24 mouse cellular contexts compared by ENCODE assay signal in genomic region chr6:24568963-24569362, GRCm38 (mm10). TPM values are rescaled to one million over a fixed set of nuclear protein-coding genes. Genes with fewer than 3 reads are reported as not detected.
A peak's percentile ranks its signal among the peaks of the same experiment; 100 is the strongest.
DNase-seq lines count a peak whose midpoint lies in the region; ATAC-seq and TF ChIP-seq lines count a peak whose summit lies in the region.
"Had no signal": no experiment of that assay in that cellular context is flagged by ENCODE, and none has a peak within 500 bp of the region (broad histone marks: within the 10 kb centered on the region; RNA-seq: fewer than 3 reads in every experiment).

No protein-coding gene starts in this region.

- H3K4me3 ChIP-seq in heart, adult 2 months, result no peak overlapping the region
- H3K4me3 ChIP-seq in left cerebral cortex, adult 2 months, result no peak overlapping the region
- H3K4me3 ChIP-seq: forebrain, embryonic 10.5 days; hindbrain, embryonic 12.5 days; liver, embryonic 12.5 days; megakaryocyte, embryonic 14.5 days had no signal

- no peak for TF ChIP-seq POLR2A in heart, adult 2 months (IDR thresholded peaks at IDR 0.05; ENCODE audit: insufficient read depth, low read depth, low read length)

- no peak overlapping the region for H3K9ac ChIP-seq in heart, adult 2 months (ENCODE audit: low read depth, low read length)
- H3K9ac ChIP-seq: hindbrain, embryonic 12.5 days; liver, embryonic 12.5 days had no signal

- in situ Hi-C loops in Patski (cut with MboI; ENCODE audit: low pct_unique_long_range_greater_than_20kb), result no loop called here

- H3K4me1 ChIP-seq in heart, adult 2 months (ENCODE audit: control insufficient read depth, insufficient read depth, low read length), result peaks cover 6% of the 10 kb centered on the region
- H3K4me1 ChIP-seq: forebrain, embryonic 10.5 days; hindbrain, embryonic 12.5 days; liver, embryonic 12.5 days had no signal

- ATAC-seq in Patski, result no peak
- ATAC-seq: inflammation-experienced regulatory T-cells, adult 6 months; liver, embryonic 12.5 days had no signal

- no peaks in the 10 kb centered on the region for H3K79me2 ChIP-seq in heart, adult 2 months (replicated peaks; ENCODE audit: control insufficient read depth, insufficient read depth, low read length)

- TF ChIP-seq EP300 in heart, adult 2 months (IDR thresholded peaks at IDR 0.05; ENCODE audit: insufficient read depth, low read depth, low read length), result no peak

- CTCF ChIA-PET in Patski (lab: Charles Lee), result interaction anchor here (1.0 to 1.3 kb wide), 3 partner anchors 9 to 39 kb away, joined by 3 read pairs; no protein-coding TSS in a partner anchor

- intact Hi-C loops in heart, adult 2 months (cut with DNase I), result loop anchor here (1.0 to 5.0 kb wide), 5 partner anchors 33 to 153 kb away; no protein-coding TSS in a partner anchor
- intact Hi-C loops in left cerebral cortex, adult 2 months (cut with DNase I), result no loop called here
- intact Hi-C loops in left cerebral cortex, postnatal 36 days (cut with DNase I), result no loop called here

- POLR2A ChIA-PET in Patski (lab: Charles Lee), result no interaction called here

- no peaks in the 10 kb centered on the region for H3K27me3 ChIP-seq in heart, adult 2 months (ENCODE audit: control insufficient read depth, insufficient read depth, low read length)
- H3K27me3 ChIP-seq in Patski, result no peaks in the 10 kb centered on the region
- H3K27me3 ChIP-seq: hindbrain, embryonic 12.5 days; liver, embryonic 12.5 days; megakaryocyte, embryonic 14.5 days had no signal

- no peak for DNase-seq in heart, adult 2 months
- no peak for DNase-seq in heart, adult 8-10 months (ENCODE audit: low spot score)
- no peak for DNase-seq in left cerebral cortex, adult 2 months (ENCODE audit: extremely low spot score in 1 of 2, low spot score in 2 of 2)
- DNase-seq in left cerebral cortex, postnatal 36 days (ENCODE audit: low spot score in 2 of 2), result no peak
- DNase-seq in 3T3-L1 (ENCODE audit: low read depth, low spot score) (peak; percentile 23), Patski (ENCODE audit: low read depth, low spot score) (no peak)
- no peak for DNase-seq in cerebellum, postnatal 36 days
- DNase-seq: adrenal gland, postnatal 25 days; cerebellum, adult 11-12 months; cerebellum, postnatal 14 days; gastrocnemius, postnatal 14 days; layer of hippocampus, postnatal 36 days; left cerebral cortex, postnatal 4 days; midbrain, embryonic 14.5 days had no signal

- WGBS in heart, adult 2 months, result 53% methylated on average over 5 of the region's 5 CpGs

- TF ChIP-seq CTCF in heart, adult 2 months (IDR thresholded peaks at IDR 0.05), result peak; percentile 83
- TF ChIP-seq CTCF in left cerebral cortex, adult 2 months (IDR thresholded peaks at IDR 0.05), result peak; percentile 41
- peak; percentile 59 for TF ChIP-seq CTCF in Patski (IDR thresholded peaks at IDR 0.05)

- peaks cover 13% of the 10 kb centered on the region for H3K36me3 ChIP-seq in heart, adult 2 months (ENCODE audit: control insufficient read depth, insufficient read depth, low read length)
- H3K36me3 ChIP-seq: forebrain, embryonic 10.5 days; hindbrain, embryonic 12.5 days; liver, embryonic 12.5 days had no signal

- H3K27ac ChIP-seq in heart, adult 2 months, result peak overlapping the region; percentile 74
- H3K27ac ChIP-seq in left cerebral cortex, adult 2 months, result no peak overlapping the region
- H3K27ac ChIP-seq: forebrain, embryonic 10.5 days; hindbrain, embryonic 12.5 days; liver, embryonic 12.5 days had no signal

RNA-seq across cellular contexts. Expression of gene Lmod2, which starts 28.6 kb away (rescaled TPM):
- 100 to 1,000 TPM; 691 to 757 TPM for total RNA-seq in heart, adult 2 months (2021)
- 191 and 268 TPM in 2 replicates for polyA plus RNA-seq in heart, adult 2 months (2012; rRNA removed)
- total RNA-seq in heart, adult 8-10 months (2022), result 100 to 1,000 TPM; 758 to 914 (median 862) TPM
- total RNA-seq in left cerebral cortex, adult 2 months (2021), result not detected
- not detected for total RNA-seq in left cerebral cortex, postnatal 36 days (2021)
- polyA plus RNA-seq in Patski (2021), result not detected
- total RNA-seq: layer of hippocampus, postnatal 36 days; left cerebral cortex, postnatal 4 days; neutrophil, adult 5-6 weeks had no signal
- polyA plus RNA-seq: forebrain, embryonic 10.5 days; frontal cortex, adult 2 months; hindbrain, embryonic 12.5 days; inflammation-experienced regulatory T-cells, adult 6 months; liver, embryonic 12.5 days; midbrain, embryonic 14.5 days; urinary bladder, adult 2 months had no signal

RNA-seq across cellular contexts. Expression of gene Asb15, which starts 41.0 kb away (rescaled TPM):
- 10 to 100 TPM; 61.4 to 69.9 TPM for total RNA-seq in heart, adult 2 months (2021)
- 31.0 and 61.4 TPM in 2 replicates for polyA plus RNA-seq in heart, adult 2 months (2012; rRNA removed)
- total RNA-seq in heart, adult 8-10 months (2022), result 10 to 100 TPM; 54.3 to 71.9 (median 65.6) TPM
- total RNA-seq in left cerebral cortex, adult 2 months (2021), result not detected
- total RNA-seq in left cerebral cortex, postnatal 36 days (2021), result not detected
- polyA plus RNA-seq in Patski (2021), result not detected
- total RNA-seq: adrenal gland, postnatal 25 days; layer of hippocampus, postnatal 36 days; left cerebral cortex, postnatal 4 days; neutrophil, adult 5-6 weeks had no signal
- polyA plus RNA-seq: C2C12; forebrain, embryonic 10.5 days; hindbrain, embryonic 12.5 days; inflammation-experienced regulatory T-cells, adult 6 months; midbrain, embryonic 14.5 days had no signal

RNA-seq across cellular contexts. Expression of gene Ndufa5, which starts 41.1 kb away (rescaled TPM):
- 1,000 to 10,000 TPM; 1,490 to 1,734 TPM for total RNA-seq in heart, adult 2 months (2021)
- 66.3 and 92.6 TPM in 2 replicates for polyA plus RNA-seq in heart, adult 2 months (2012; rRNA removed)
- 1,000 to 10,000 TPM; 1,425 to 1,947 (median 1,659) TPM for total RNA-seq in heart, adult 8-10 months (2022)
- 100 to 1,000 TPM; 272 to 273 TPM for total RNA-seq in left cerebral cortex, adult 2 months (2021)
- total RNA-seq in left cerebral cortex, postnatal 36 days (2021), result 100 to 1,000 TPM; 247 to 273 TPM
- 218 TPM for polyA plus RNA-seq in Patski (2021)

RNA-seq across cellular contexts. Expression of gene Iqub, which starts 54.1 kb away (rescaled TPM):
- total RNA-seq in heart, adult 2 months (2021), result under 1 TPM; 0.47 to 0.52 TPM
- polyA plus RNA-seq in heart, adult 2 months (2012; rRNA removed), result 0.06 and 0.08 TPM in 2 replicates
- under 1 TPM; 0.37 to 0.81 (median 0.57) TPM for total RNA-seq in heart, adult 8-10 months (2022)
- total RNA-seq in left cerebral cortex, adult 2 months (2021), result 1 to 10 TPM; 2.4 to 2.8 TPM
- total RNA-seq in left cerebral cortex, postnatal 36 days (2021), result 1 to 10 TPM; 1.5 to 2.6 TPM
- not detected for polyA plus RNA-seq in Patski (2021)
- total RNA-seq: neutrophil, adult 5-6 weeks had no signal
- polyA plus RNA-seq: C2C12; inflammation-experienced regulatory T-cells, adult 6 months; stomach, embryonic 16.5 days had no signal

Comparison
In these comparisons a context has a peak if more than half of its experiments do, and no peak if none do; other contexts are left out.
1. RNA of gene Lmod2, which starts 28.6 kb away (total RNA-seq): 758 to 914 TPM in heart, adult 8-10 months and 691 to 757 TPM in heart, adult 2 months; not detected in left cerebral cortex, adult 2 months and not detected in left cerebral cortex, postnatal 36 days; every median in the first group is over 100 times any median in the second.
2. RNA of gene Asb15, which starts 41.0 kb away (total RNA-seq): 61.4 to 69.9 TPM in heart, adult 2 months and 54.3 to 71.9 TPM in heart, adult 8-10 months; not detected in left cerebral cortex, postnatal 36 days and not detected in left cerebral cortex, adult 2 months; every median in the first group is over 10 times any median in the second.
3. RNA of gene Ndufa5, which starts 41.1 kb away (total RNA-seq): 1,425 to 1,947 TPM in heart, adult 8-10 months and 1,490 to 1,734 TPM in heart, adult 2 months; 247 to 273 TPM in left cerebral cortex, postnatal 36 days and 272 to 273 TPM in left cerebral cortex, adult 2 months; every median in the first group is over 4 times any median in the second.
4. Peak in every context shown above with its lines, with median percentiles within 50 percentile points of each other: CTCF ChIP-seq.